In genomic region chr9:63493746-63494145, GRCm38 (mm10) we compare ENCODE assay signal across 27 mouse cellular contexts.
DNase-seq lines count a peak whose midpoint lies in the region; ATAC-seq and TF ChIP-seq lines count a peak whose summit lies in the region.
"Had no signal": no experiment of that assay in that cellular context is flagged by ENCODE, and none has a peak within 500 bp of the region (broad histone marks: within the 10 kb centered on the region; RNA-seq: fewer than 3 reads in every experiment).

No protein-coding gene starts in this region.

- no peak for TF ChIP-seq CTCF in layer of hippocampus, adult 2 months (conservative IDR thresholded peaks at IDR 0.05)

- peak overlapping the region; percentile 33; the same call in 1 of the 2 replicates for H3K27ac ChIP-seq in layer of hippocampus, adult 2 months
- H3K27ac ChIP-seq: embryonic facial prominence, embryonic 13.5 days; embryonic facial prominence, embryonic 15.5 days; forebrain, embryonic 10.5 days; forebrain, embryonic 12.5 days had no signal

- DNase-seq in layer of hippocampus, adult 11-12 months (ENCODE audit: low spot score): peak; percentile 23
- no peak for DNase-seq in layer of hippocampus, postnatal 10 days (ENCODE audit: low spot score in 2 of 2)
- peak; percentile 21 to 29 for DNase-seq in layer of hippocampus, adult 2 months (ENCODE audit: low spot score in 2 of 2)
- peak; percentile 25 for DNase-seq in layer of hippocampus, adult 9-10 months (ENCODE audit: low spot score)
- DNase-seq in frontal cortex, postnatal 10 days (ENCODE audit: low spot score in 2 of 2): no peak
- no peak for DNase-seq in kidney, postnatal 36 days
- DNase-seq: adrenal gland, adult 8-10 months; adrenal gland, postnatal 14 days; adrenal gland, postnatal 36 days; B cell, adult 2 months; cerebellum, adult 11 months; cerebellum, adult 18-20 months; cerebellum, adult 8-10 months; cerebellum, adult 9-11 months; cerebellum, postnatal 14 days; cerebellum, postnatal 36 days; embryo, embryonic 11 days had no signal

- no peak overlapping the region for H3K4me3 ChIP-seq in layer of hippocampus, adult 2 months
- H3K4me3 ChIP-seq: embryonic facial prominence, embryonic 13.5 days; embryonic facial prominence, embryonic 15.5 days; erythroblast, embryonic 14.5 days; forebrain, embryonic 10.5 days; forebrain, embryonic 12.5 days had no signal

- ATAC-seq in megakaryocyte-erythroid progenitor cell, adult 5-6 weeks (replicated peaks; ENCODE audit: low FRiP score, low TSS enrichment, poor library complexity, severe bottlenecking): no peak
- ATAC-seq: activated CD4-positive, CD25-positive, alpha-beta regulatory T cell, adult 4 months; CD4-positive, CD25-positive, alpha-beta regulatory T cell, adult 4 months; forebrain, embryonic 14.5 days; Patski had no signal

Comparison
In these comparisons a context has a peak if more than half of its experiments do, and no peak if none do; other contexts are left out.
1. DNase-seq: peak in layer of hippocampus, adult 11-12 months (single experiment), layer of hippocampus, adult 2 months (2 of 2) and layer of hippocampus, adult 9-10 months (single experiment); none in layer of hippocampus, postnatal 10 days (0 of 2), frontal cortex, postnatal 10 days (0 of 2) and kidney, postnatal 36 days (0 of 2).